Mouse (Mus musculus) brain, embryonic 14.5 days (tissue): Measurements from ENCODE around the gene Trpm5. TPM values are rescaled to one million over a fixed set of nuclear protein-coding genes. Genes with fewer than 3 reads are reported as not detected.

Experiments used
- DNase-seq: peaks from one replicate; pipeline ENCODE4 v3.0.0-alpha.2; 2011; ENCODE audit warnings: low read depth
- CTCF ChIP-seq: fragments of 200-500 bp; IDR thresholded peaks from 2 replicates; pipeline ENCODE4 v1.5.1; 2012; ENCODE audit warnings: inconsistent platforms, mild to moderate bottlenecking, moderate library complexity, borderline replicate concordance; ENCODE audit not compliant: insufficient read depth, insufficient read length; ENCODE audit errors: extremely low read depth
- POLR2A ChIP-seq: fragments of 200-500 bp; IDR thresholded peaks from 2 replicates; pipeline ENCODE4 v1.6.1; 2012; ENCODE audit warnings: mild to moderate bottlenecking, inconsistent platforms, borderline replicate concordance; ENCODE audit not compliant: poor library complexity, insufficient read depth, insufficient read length, severe bottlenecking; ENCODE audit errors: extremely low read depth
- polyA plus RNA-seq: library from polyadenylated mRNA; depleted of rRNA; stranded (reverse); fragments of >200 nt; gene quantifications from 2 replicates; pipeline ENCODE4 v1.2.3, GENCODE M21; 2012; rRNA removed

Gene Trpm5
- polyA plus RNA-seq: 2.8 and 3.1 TPM in 2 replicates

- TF ChIP-seq POLR2A: no peak
- peak; percentile 81 for TF ChIP-seq CTCF
- peak; percentile 47 for DNase-seq
Measured at GRCm38 (mm10) chr7:143094592-143095553, at the start of gene Trpm5. Trpm5 (minus strand) TSS chr7:143094642.

GRCm38 (mm10) chr7:143142680-143143079 lies 48.2 kb upstream of the Trpm5 start:
- no peak for TF ChIP-seq CTCF
- TF ChIP-seq POLR2A: no peak
- no peak for DNase-seq

GRCm38 (mm10) chr7:143139932-143140331 lies 45.5 kb upstream of the Trpm5 start:
- TF ChIP-seq POLR2A (no peak), CTCF (no peak)
- no peak for DNase-seq

GRCm38 (mm10) chr7:143138789-143139188 lies 44.3 kb upstream of the Trpm5 start:
- TF ChIP-seq CTCF (peak; percentile 70; the same call in 1 of the 2 replicates), POLR2A (no peak)
- peak; percentile 53 for DNase-seq

DNA sequence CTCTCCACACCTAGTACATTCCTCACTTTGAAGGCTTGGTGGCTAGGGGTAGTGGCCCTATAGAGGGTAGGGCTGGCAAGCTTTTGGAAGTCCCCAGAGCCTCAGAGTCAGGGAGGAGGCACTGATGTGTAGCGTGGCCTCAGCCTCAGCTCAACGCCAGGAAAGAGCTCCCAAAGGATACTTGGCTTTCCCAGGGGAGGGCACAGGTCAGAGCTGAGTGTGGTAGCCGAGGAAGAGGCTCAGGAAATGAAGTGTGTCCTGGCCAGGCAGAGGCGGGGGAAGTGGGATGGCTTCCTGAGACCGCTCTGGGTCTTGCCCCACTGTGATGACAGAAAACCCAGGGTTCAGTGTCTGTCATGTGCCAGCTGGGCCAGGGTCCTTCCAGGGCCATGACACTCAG lies 42.1 kb upstream of the Trpm5 start:
- TF ChIP-seq CTCF (no peak), POLR2A (no peak)
- no peak for DNase-seq

GRCm38 (mm10) chr7:143136125-143136524 lies 41.7 kb upstream of the Trpm5 start:
- no peak for TF ChIP-seq CTCF
- no peak for TF ChIP-seq POLR2A
- DNase-seq: no peak

- TF ChIP-seq CTCF (no peak), POLR2A (no peak)
- no peak for DNase-seq
Measured at GRCm38 (mm10) chr7:143132815-143133214, 38.4 kb upstream of the Trpm5 start.

DNA sequence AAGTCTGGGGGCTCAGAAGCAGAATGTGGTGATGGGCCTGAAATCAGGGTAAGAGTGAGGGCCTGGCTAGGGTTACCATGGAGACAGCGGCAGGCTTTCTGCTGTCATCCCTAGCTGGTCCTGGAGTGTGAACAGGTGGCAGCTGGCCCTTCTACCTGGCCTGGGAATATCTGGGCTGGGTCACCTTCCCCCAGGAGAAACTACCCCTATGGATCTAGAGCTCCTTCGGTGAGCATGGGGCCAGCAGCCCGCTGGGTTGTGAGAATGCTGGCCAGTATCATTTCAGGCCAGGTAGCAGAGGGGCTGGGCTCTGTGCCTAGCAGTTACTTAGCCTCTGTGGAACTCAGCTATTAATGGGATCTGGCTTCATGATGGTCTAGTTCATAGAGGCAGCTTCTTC lies 30.5 kb upstream of the Trpm5 start:
- TF ChIP-seq CTCF (no peak), POLR2A (no peak)
- DNase-seq: no peak

GRCm38 (mm10) chr7:143123876-143124669 lies 29.6 kb upstream of the Trpm5 start:
- TF ChIP-seq POLR2A (no peak), CTCF (no peak)
- DNase-seq: peak; percentile 65

DNA sequence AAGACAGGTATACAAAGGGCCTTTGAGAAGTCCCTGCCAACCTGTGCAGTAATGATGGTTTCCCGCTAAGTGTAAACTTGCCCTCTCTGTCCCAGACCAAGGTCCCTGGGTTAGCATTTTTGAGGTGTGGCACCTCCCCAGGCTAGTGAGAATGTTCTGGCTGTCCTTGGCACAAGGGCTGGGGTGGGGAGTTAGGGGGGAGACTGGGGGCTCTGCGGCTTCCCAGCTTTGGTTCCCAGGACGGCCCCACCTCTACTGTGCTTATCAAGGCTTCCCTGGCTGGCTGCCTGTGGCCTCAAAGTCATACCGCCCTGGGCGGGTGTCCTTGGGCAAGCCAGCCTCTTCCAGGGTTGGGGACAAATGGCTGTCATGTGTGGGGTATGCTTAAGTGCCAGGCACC lies 27.7 kb upstream of the Trpm5 start:
- DNase-seq: no peak
- TF ChIP-seq POLR2A (no peak), CTCF (no peak)

DNA sequence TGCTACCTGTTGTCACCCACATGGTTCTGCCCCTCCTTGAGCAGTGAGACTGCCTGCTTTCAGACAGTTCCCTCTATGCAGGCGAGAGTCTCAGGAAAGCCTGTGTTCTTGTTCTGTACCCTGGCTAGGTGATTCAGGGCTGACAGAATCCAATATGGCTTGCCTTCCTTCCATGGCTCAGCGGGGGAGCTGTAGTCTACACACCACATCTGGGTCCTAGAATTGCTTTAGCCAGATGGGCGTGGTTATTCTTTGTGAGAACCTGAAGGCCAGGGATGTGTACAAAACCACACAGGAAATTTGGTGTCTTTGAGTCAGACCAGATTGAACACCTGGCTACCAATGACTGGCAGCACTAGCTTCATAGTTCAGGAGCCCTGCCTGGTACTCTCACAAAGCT lies 25.4 kb upstream of the Trpm5 start:
- DNase-seq: no peak
- TF ChIP-seq CTCF (no peak), POLR2A (no peak)

- no peak for TF ChIP-seq POLR2A
- no peak for TF ChIP-seq CTCF
- DNase-seq: peak; percentile 21
Measured at GRCm38 (mm10) chr7:143119407-143119806, 25.0 kb upstream of the Trpm5 start.
